Mouse (Mus musculus): ENCODE data around the gene Sez6l.

DNA sequence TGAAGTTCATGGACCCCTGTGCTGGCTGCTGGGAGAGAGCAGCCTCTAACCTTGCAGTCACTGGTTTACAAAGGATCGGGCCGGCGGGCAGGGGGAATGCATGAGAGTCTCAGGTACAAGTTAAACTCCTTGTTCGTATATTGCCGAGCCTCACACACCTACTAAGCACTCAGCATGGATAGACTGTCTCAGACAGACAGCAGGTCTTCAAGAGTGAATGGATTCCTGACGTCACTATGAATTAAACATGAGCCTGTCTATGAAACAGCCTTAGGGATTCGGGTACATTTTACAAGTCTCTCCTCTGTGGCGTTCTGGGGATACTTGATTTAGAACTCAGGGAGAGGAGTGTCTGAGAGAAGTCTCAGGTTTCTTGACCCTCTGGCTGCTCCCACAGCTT lies 11.5 kb downstream of the Sez6l start:
- TF ChIP-seq CTCF (conservative IDR thresholded peaks at IDR 0.05 in 1 of 2, IDR thresholded peaks at IDR 0.05 in 1 of 2; ENCODE audit: low read depth in 2 of 2, low read length in 2 of 2) (no peak), RCOR1 (conservative IDR thresholded peaks at IDR 0.05; ENCODE audit: low read depth, low read length) (no peak)
